Mouse (Mus musculus) stomach, embryonic 16.5 days (tissue): ENCODE data around the gene Fam189a2. TPM values are rescaled to one million over a fixed set of nuclear protein-coding genes. Genes with fewer than 3 reads are reported as not detected.

Experiments
- ATAC-seq: fragments of 200-750 bp; cut with Nextera tagmentation; 2 replicates; pipeline ENCODE4 v1.8.0; 2017; ENCODE audit warnings: moderate number of reproducible peaks, moderate TSS enrichment; ENCODE audit not compliant: insufficient read depth, low FRiP score
- H3K27ac ChIP-seq: fragments of 300-500 bp; sonication (generic); 2 replicates; pipeline ENCODE4 v1.5.1; 2014; ENCODE audit warnings: low read length
- H3K27me3 ChIP-seq: fragments of 300-500 bp; sonication (generic); 2 replicates; pipeline ENCODE4 v1.6.1; 2014; ENCODE audit warnings: low read length, control low read depth, mixed read lengths; ENCODE audit not compliant: control insufficient read depth, insufficient read depth
- H3K36me3 ChIP-seq: fragments of 300-500 bp; sonication (generic); 2 replicates; pipeline ENCODE4 v1.6.1; 2014; ENCODE audit warnings: low read length; ENCODE audit not compliant: control insufficient read depth, insufficient read depth
- H3K4me1 ChIP-seq: fragments of 300-500 bp; sonication (generic); 2 replicates; pipeline ENCODE4 v1.6.1; 2014; ENCODE audit warnings: low read length, control low read depth, mixed read lengths; ENCODE audit not compliant: control insufficient read depth, insufficient read depth
- H3K4me2 ChIP-seq: fragments of 300-500 bp; sonication (generic); 2 replicates; pipeline ENCODE4 v1.6.1; 2014; ENCODE audit warnings: low read depth, low read length, mixed read lengths
- H3K4me3 ChIP-seq: fragments of 300-500 bp; sonication (generic); replicated peaks from 2 replicates; pipeline ENCODE4 v1.5.1; 2014; ENCODE audit warnings: mild to moderate bottlenecking, low read length
- H3K9ac ChIP-seq: fragments of 300-500 bp; sonication (generic); 2 replicates; pipeline ENCODE4 v1.6.1; 2014; ENCODE audit warnings: low read length
- H3K9me3 ChIP-seq: fragments of 300-500 bp; sonication (generic); replicated peaks from 2 replicates; pipeline ENCODE4 v1.6.1; 2016; ENCODE audit warnings: low read length, control low read depth; ENCODE audit not compliant: control insufficient read depth
- WGBS: fragments of 180-500 bp; shearing (Covaris S2); extraction: QIAGEN DNeasy Blood & Tissue Kit; methylation state at CpG from one replicate; pipeline ENCODE4 v1.1.7; 2014; 5-methylcytosine and 5-hydroxymethylcytosine counted together
- polyA plus RNA-seq: library from polyadenylated mRNA; unstranded; fragments of >200 nt; fragmentation: Nextera tagmentation; extraction: Ambion mirVana; gene quantifications from 2 replicates; pipeline ENCODE4 v1.2.1, GENCODE M21; 2015

The Fam189a2 gene
- polyA plus RNA-seq, 1 experiment from 2014 or later, result 0.75 TPM

DNA sequence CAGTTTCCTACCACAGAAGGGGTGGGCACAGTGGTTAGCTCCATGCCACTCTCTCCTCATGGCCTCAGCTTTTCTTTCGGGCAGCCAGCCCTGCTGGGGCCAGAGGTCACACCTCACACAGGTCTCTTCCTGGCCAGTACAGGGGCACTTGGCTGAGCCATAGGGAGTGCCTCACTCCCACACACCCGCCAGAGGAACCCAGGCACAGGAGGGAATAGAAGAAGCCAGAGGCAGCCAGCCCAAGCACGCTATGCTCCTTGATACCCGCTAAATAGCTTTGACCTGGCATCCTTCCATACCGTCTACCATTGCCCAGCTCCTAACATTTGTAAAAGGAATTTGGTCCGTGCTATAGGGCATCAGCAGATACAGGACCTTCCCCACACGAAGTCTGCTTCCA is 70.9 kb downstream of the Fam189a2 start:
- Histone ChIP-seq H3K36me3 (no peaks in the 10 kb centered on the region), H3K9me3 (no peaks in the 10 kb centered on the region), H3K27ac (no peak overlapping the region), H3K27me3 (no peaks in the 10 kb centered on the region), H3K4me2 (no peak overlapping the region), H3K9ac (no peak overlapping the region), H3K4me3 (no peak overlapping the region), H3K4me1 (no peaks in the 10 kb centered on the region)
- 58% methylated on average over 7 of the region's 7 CpGs for WGBS
- peak; percentile 38; the same call in 1 of the 2 replicates for ATAC-seq

DNA sequence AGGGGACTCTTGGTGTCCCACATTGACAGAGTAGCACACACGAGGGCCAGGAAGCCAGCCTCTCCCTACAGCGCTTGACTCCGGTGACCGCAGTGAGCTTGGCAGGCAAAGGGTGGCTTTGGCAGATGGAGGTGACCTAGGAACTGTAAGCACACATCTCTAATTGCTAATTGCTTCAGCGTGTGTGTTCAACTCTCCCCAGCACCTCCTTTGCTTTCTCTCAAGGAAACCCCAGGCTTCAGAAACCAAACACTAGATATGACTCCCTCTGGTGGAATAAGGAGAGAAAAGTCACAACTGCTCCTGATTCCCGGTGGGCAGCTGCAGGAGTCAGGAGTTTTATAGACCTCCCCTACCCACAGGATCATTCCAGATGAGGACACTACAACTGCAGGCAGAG is 71.9 kb downstream of the Fam189a2 start:
- no peak for ATAC-seq
- Histone ChIP-seq H3K4me2 (no peak overlapping the region), H3K27ac (no peak overlapping the region), H3K27me3 (no peaks in the 10 kb centered on the region), H3K9ac (no peak overlapping the region), H3K4me1 (no peaks in the 10 kb centered on the region), H3K4me3 (no peak overlapping the region), H3K36me3 (no peaks in the 10 kb centered on the region), H3K9me3 (no peaks in the 10 kb centered on the region)
- 48% methylated on average over 6 of the region's 6 CpGs for WGBS

DNA sequence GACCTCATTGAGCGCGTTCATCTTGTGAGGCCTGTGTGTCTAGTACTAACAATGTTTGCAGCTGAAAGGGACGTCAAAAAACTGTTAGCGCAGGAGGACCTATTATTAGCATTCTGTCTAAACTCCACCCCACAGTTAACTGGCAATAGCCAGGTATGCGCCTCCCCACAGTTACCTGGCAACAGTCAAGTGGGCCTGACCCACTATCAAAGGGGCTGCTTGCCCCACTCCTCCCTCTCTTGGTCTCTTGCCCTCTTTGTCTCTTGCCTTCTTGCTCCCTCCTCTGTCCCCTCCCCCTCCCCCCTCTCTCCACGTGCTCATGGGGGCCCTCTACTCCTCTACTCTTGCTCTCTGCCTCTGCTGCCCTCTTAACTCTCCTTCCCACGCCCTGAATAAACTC is 73.3 kb downstream of the Fam189a2 start:
- no peak overlapping the region for H3K9ac ChIP-seq
- H3K4me1 ChIP-seq, result no peaks in the 10 kb centered on the region
- ATAC-seq, result no peak

GRCm38 (mm10) chr19:23956299-23956975 is 74.4 kb downstream of the Fam189a2 start:
- ATAC-seq, result no peak; the same call in 1 of the 2 replicates
- 60% methylated on average over 17 of the region's 17 CpGs for WGBS
- Histone ChIP-seq H3K9ac (no peak overlapping the region), H3K4me3 (no peak overlapping the region), H3K27ac (no peak overlapping the region), H3K9me3 (no peaks in the 10 kb centered on the region), H3K27me3 (no peaks in the 10 kb centered on the region), H3K36me3 (no peaks in the 10 kb centered on the region), H3K4me1 (no peaks in the 10 kb centered on the region), H3K4me2 (no peak overlapping the region)

More for the DNA sequence above, 73.3 kb downstream of the Fam189a2 start:
- WGBS, result 56% methylated on average over 7 of the region's 7 CpGs
- no peak overlapping the region for H3K4me2 ChIP-seq
- no peak overlapping the region for H3K4me3 ChIP-seq
- H3K27ac ChIP-seq, result no peak overlapping the region
- H3K9me3 ChIP-seq, result no peaks in the 10 kb centered on the region
- no peaks in the 10 kb centered on the region for H3K36me3 ChIP-seq
- no peaks in the 10 kb centered on the region for H3K27me3 ChIP-seq

- Histone ChIP-seq H3K36me3 (no peaks in the 10 kb centered on the region), H3K4me1 (no peaks in the 10 kb centered on the region), H3K9ac (no peak overlapping the region), H3K9me3 (no peaks in the 10 kb centered on the region), H3K4me2 (no peak overlapping the region), H3K4me3 (no peak overlapping the region), H3K27ac (no peak overlapping the region), H3K27me3 (no peaks in the 10 kb centered on the region)
- ATAC-seq, result no peak
- 86% methylated on average over 8 of the region's 8 CpGs for WGBS
These were observed 75.4 kb downstream of the Fam189a2 start for GRCm38 (mm10) chr19:23955461-23955860.

DNA sequence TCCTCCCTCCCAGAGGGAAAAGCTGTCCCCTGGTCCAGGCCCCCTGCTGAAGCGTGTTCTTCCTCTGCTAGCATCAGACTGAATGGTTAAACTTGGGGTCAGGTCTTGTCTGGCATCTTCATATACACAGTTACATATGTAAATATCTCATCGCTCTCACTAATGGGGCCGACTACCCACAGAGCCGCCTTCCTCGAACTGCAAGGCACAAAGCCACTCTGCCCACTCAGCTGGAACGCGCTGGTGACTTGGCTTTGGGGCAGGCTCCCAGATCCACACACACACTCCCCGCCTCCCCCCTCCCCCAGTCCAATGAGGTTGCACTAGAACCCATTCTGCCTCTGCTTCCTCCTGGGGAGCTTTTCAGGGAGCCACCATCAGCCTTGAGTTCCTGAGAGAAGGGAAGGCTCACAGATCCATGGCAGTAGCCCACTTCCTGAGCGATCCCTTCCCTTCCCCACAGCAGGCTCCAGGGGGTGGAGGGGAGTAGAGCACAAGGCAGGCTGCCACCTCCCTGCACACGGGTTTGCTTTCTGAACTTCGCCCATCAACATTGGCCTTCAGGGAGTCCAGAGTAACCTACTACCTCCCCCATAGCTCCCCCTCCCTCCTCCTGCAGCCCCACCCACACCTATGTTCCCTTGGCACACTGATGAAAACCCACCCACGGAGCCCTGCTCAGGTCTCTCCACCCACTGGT is 82.4 kb downstream of the Fam189a2 start:
- Histone ChIP-seq H3K9me3 (no peaks in the 10 kb centered on the region), H3K27me3 (no peaks in the 10 kb centered on the region), H3K9ac (no peak overlapping the region), H3K27ac (no peak overlapping the region), H3K4me2 (no peak overlapping the region), H3K4me3 (no peak overlapping the region), H3K4me1 (0 out of 2 replicates have a peak, but pooled peaks cover 3% of the 10 kb centered on the region), H3K36me3 (no peaks in the 10 kb centered on the region)
- peak; percentile 50 for ATAC-seq
- WGBS, result 48% methylated on average over 12 of the region's 12 CpGs

DNA sequence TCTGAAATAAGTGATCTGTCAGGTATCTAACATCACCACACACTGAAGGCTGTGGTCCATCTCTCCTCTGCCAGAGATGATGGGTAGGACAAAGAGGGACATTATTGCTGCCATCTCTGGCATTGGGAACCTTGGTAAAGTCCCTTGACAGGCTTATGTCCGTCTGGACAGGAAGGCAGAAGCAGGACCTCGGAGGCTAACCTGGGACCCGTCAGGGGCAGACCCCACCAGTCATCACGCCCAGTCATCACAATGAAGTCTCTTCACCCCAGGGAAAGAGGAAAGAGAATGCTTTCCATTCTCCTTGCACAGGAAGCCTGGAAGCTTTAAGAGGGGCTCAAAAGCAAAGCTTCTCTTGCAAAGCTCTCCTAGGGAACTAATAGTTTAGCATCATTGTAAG is 82.9 kb downstream of the Fam189a2 start:
- H3K4me1 ChIP-seq, result 0 out of 2 replicates have a peak, but pooled peaks cover 3% of the 10 kb centered on the region
- no peak overlapping the region for H3K27ac ChIP-seq
- no peak for ATAC-seq
- H3K36me3 ChIP-seq, result no peaks in the 10 kb centered on the region
- H3K9me3 ChIP-seq, result no peaks in the 10 kb centered on the region
- H3K27me3 ChIP-seq, result no peaks in the 10 kb centered on the region
- 63% methylated on average over 4 of the region's 4 CpGs for WGBS
- no peak overlapping the region for H3K4me3 ChIP-seq
- no peak overlapping the region for H3K9ac ChIP-seq
- H3K4me2 ChIP-seq, result no peak overlapping the region

- Histone ChIP-seq H3K27ac (no peak overlapping the region), H3K4me1 (0 out of 2 replicates have a peak, but pooled peaks cover 3% of the 10 kb centered on the region), H3K27me3 (no peaks in the 10 kb centered on the region), H3K9ac (no peak overlapping the region), H3K4me2 (no peak overlapping the region), H3K36me3 (no peaks in the 10 kb centered on the region), H3K9me3 (no peaks in the 10 kb centered on the region), H3K4me3 (no peak overlapping the region)
- WGBS, result 75% methylated on average over 4 of the region's 4 CpGs
- no peak for ATAC-seq
These were observed 84.1 kb downstream of the Fam189a2 start for GRCm38 (mm10) chr19:23946751-23947150.

- no peak overlapping the region for H3K4me3 ChIP-seq
- no peak overlapping the region for H3K9ac ChIP-seq
- no peaks in the 10 kb centered on the region for H3K9me3 ChIP-seq
- H3K4me2 ChIP-seq, result no peak overlapping the region
- H3K27me3 ChIP-seq, result no peaks in the 10 kb centered on the region
- 0 out of 2 replicates have a peak, but pooled peaks cover 3% of the 10 kb centered on the region for H3K4me1 ChIP-seq
- no peak overlapping the region for H3K27ac ChIP-seq
- WGBS, result 82% methylated on average over 6 of the region's 6 CpGs
- no peaks in the 10 kb centered on the region for H3K36me3 ChIP-seq
- no peak for ATAC-seq
These were observed 84.7 kb downstream of the Fam189a2 start for GRCm38 (mm10) chr19:23946026-23946685.
